Mouse (Mus musculus) colon, adult 2 months (tissue): ENCODE results near the gene Gm9918. TPM values are rescaled to one million over a fixed set of nuclear protein-coding genes. Genes with fewer than 3 reads are reported as not detected.

ENCODE experiments used
- polyA plus RNA-seq: library from polyadenylated mRNA; depleted of rRNA; stranded (reverse); fragments of >200 nt; gene quantifications from 2 replicates; pipeline ENCODE4 v1.2.3, GENCODE M21; 2012; rRNA removed

Gene Gm9918
- 0.08 and 0.09 TPM in 2 replicates for polyA plus RNA-seq

GRCm38 (mm10) chr15:102270274-102270960 lies at the start of gene Gm9918:
Gene Gm9918 (plus strand): TSS chr15:102270563.

GRCm38 (mm10) chr15:102231748-102232147 lies 38.6 kb upstream of the Gm9918 start, which contains the start of gene Itgb7:
Gene Itgb7 (minus strand): TSS chr15:102231944.

GRCm38 (mm10) chr15:102257202-102258075 lies 12.9 kb upstream of the Gm9918 start, which contains the start of gene Rarg:
Gene Rarg (minus strand): TSS chr15:102257517.

GRCm38 (mm10) chr15:102279092-102279782 lies 8.9 kb downstream of the Gm9918 start, which contains the start of gene Mfsd5:
Gene Mfsd5 (plus strand): TSS chr15:102279454.

GRCm38 (mm10) chr15:102295633-102296367 lies 25.4 kb downstream of the Gm9918 start, which contains the start of gene Espl1:
Gene Espl1 (plus strand): TSS chr15:102296266.

Other genes starting within 250 kb of the Gm9918 start
- 353 and 412 TPM in 2 replicates for gene Krt18, start 242.4 kb upstream of the Gm9918 start, polyA plus RNA-seq
- gene Eif4b, start 196.8 kb upstream of the Gm9918 start, polyA plus RNA-seq = 58.9 and 64.5 TPM in 2 replicates
- gene Tns2, start 170.2 kb upstream of the Gm9918 start, polyA plus RNA-seq = 53.3 and 67.4 TPM in 2 replicates
- 37.8 and 46.8 TPM in 2 replicates for gene Spryd3, start 134.3 kb upstream of the Gm9918 start, polyA plus RNA-seq
- 69.3 and 84.3 TPM in 2 replicates for gene Igfbp6, start 126.2 kb upstream of the Gm9918 start, polyA plus RNA-seq
- 1.5 and 2.5 TPM in 2 replicates for gene Soat2, start 120.0 kb upstream of the Gm9918 start, polyA plus RNA-seq
- 19.4 and 21.4 TPM in 2 replicates for gene Zfp740, start 67.3 kb upstream of the Gm9918 start, polyA plus RNA-seq
- gene Csad, start 65.8 kb upstream of the Gm9918 start, polyA plus RNA-seq = 63.9 and 65.7 TPM in 2 replicates
- gene Itgb7, start 38.6 kb upstream of the Gm9918 start, polyA plus RNA-seq = 8.9 and 9.7 TPM in 2 replicates
- 25.4 and 36.2 TPM in 2 replicates for gene Rarg, start 13.0 kb upstream of the Gm9918 start, polyA plus RNA-seq
- gene Mfsd5, start 8.9 kb downstream of the Gm9918 start, polyA plus RNA-seq = 79.3 and 113 TPM in 2 replicates
- gene Espl1, start 25.7 kb downstream of the Gm9918 start, polyA plus RNA-seq = 6.9 and 7.9 TPM in 2 replicates
- gene Pfdn5, start 55.6 kb downstream of the Gm9918 start, polyA plus RNA-seq = 37.2 and 55.3 TPM in 2 replicates
- 48.5 and 54.2 TPM in 2 replicates for gene Myg1, start 61.1 kb downstream of the Gm9918 start, polyA plus RNA-seq
- 33.2 and 35.7 TPM in 2 replicates for gene Aaas, start 80.2 kb downstream of the Gm9918 start, polyA plus RNA-seq
- 0.15 and 0.23 TPM in 2 replicates for gene Sp7, start 96.6 kb downstream of the Gm9918 start, polyA plus RNA-seq
- gene Sp1, start 135.6 kb downstream of the Gm9918 start, polyA plus RNA-seq = 14.2 and 15.0 TPM in 2 replicates
- gene Amhr2, start 174.8 kb downstream of the Gm9918 start, polyA plus RNA-seq = 4.2 and 14.1 TPM in 2 replicates
- 483 and 710 TPM in 2 replicates for gene Prr13, start 188.5 kb downstream of the Gm9918 start, polyA plus RNA-seq
- gene Pcbp2, start 200.0 kb downstream of the Gm9918 start, polyA plus RNA-seq = 357 and 368 TPM in 2 replicates
- not detected in 2 replicates for gene Gm10337, start 233.2 kb downstream of the Gm9918 start, polyA plus RNA-seq
- gene Map3k12, start 246.5 kb downstream of the Gm9918 start, polyA plus RNA-seq = 3.6 and 5.4 TPM in 2 replicates
- 72.6 and 84.8 TPM in 2 replicates for gene Tarbp2, start 247.6 kb downstream of the Gm9918 start, polyA plus RNA-seq